Mouse (Mus musculus): Measurements from ENCODE around the gene Polr3h. TPM values are rescaled to one million over a fixed set of nuclear protein-coding genes. Genes with fewer than 3 reads are reported as not detected.
A peak's percentile ranks its signal among the peaks of the same experiment; 100 is the strongest.

Gene Polr3h
- polyA plus RNA-seq, 1 experiment, result 12.4 TPM

- TF ChIP-seq CTCF (IDR thresholded peaks at IDR 0.05; ENCODE audit: control insufficient read depth, insufficient read depth, low read length) (no peak), POLR2A (IDR thresholded peaks at IDR 0.05; ENCODE audit: borderline replicate concordance, control insufficient read depth, low read depth, low read length) (no peak)
- WGBS, result 88% methylated on average over 6 of the region's 6 CpGs
- Histone ChIP-seq H3K4me3 (replicated peaks; ENCODE audit: control insufficient read depth, low read depth, low read length) (no peak overlapping the region), H3K27ac (ENCODE audit: control insufficient read depth, insufficient read depth, low read depth, low read length, poor library complexity) (peak overlapping the region; percentile 23; the same call in 1 of the 2 replicates), H3K4me1 (ENCODE audit: control insufficient read depth, insufficient read depth, low read length) (no peaks in the 10 kb centered on the region)
These were observed 28.7 kb upstream of the Polr3h start for GRCm38 (mm10) chr15:81954716-81955115.

GRCm38 (mm10) chr15:81954151-81954583 is 28.1 kb upstream of the Polr3h start:
- WGBS, result 88% methylated on average over 9 of the region's 9 CpGs
- H3K4me3 ChIP-seq (replicated peaks; ENCODE audit: control insufficient read depth, low read depth, low read length), result no peak overlapping the region
- H3K4me1 ChIP-seq (ENCODE audit: control insufficient read depth, insufficient read depth, low read length), result no peaks in the 10 kb centered on the region
- TF ChIP-seq POLR2A (IDR thresholded peaks at IDR 0.05; ENCODE audit: borderline replicate concordance, control insufficient read depth, low read depth, low read length) (no peak), CTCF (IDR thresholded peaks at IDR 0.05; ENCODE audit: control insufficient read depth, insufficient read depth, low read length) (no peak)
- peak overlapping the region; percentile 23; the same call in 1 of the 2 replicates for H3K27ac ChIP-seq (ENCODE audit: control insufficient read depth, insufficient read depth, low read depth, low read length, poor library complexity)

DNA sequence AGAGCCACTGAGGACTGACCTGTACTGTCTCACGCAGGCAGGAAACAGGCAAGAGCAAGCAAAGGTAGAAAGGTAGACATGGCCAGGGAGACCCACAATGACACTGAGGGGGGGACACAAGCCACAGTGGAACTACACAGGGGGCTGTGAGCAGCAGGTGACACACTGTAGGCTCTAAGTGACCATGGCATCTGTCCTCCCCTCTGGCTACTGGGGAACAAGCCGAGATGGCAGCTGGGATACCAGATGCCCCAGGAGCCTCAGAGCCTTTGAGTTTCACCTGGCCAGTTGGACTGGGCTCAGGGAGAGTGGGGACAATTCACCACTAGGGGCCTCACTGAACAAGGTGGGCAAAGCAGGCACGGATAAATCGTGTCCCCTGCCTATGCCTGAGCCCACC is 26.3 kb upstream of the Polr3h start:
- WGBS, result 91% methylated on average over 4 of the region's 4 CpGs
- H3K27ac ChIP-seq (ENCODE audit: control insufficient read depth, insufficient read depth, low read depth, low read length, poor library complexity), result no peak overlapping the region
- H3K4me3 ChIP-seq (replicated peaks; ENCODE audit: control insufficient read depth, low read depth, low read length), result no peak overlapping the region
- no peaks in the 10 kb centered on the region for H3K4me1 ChIP-seq (ENCODE audit: control insufficient read depth, insufficient read depth, low read length)
- TF ChIP-seq CTCF (IDR thresholded peaks at IDR 0.05; ENCODE audit: control insufficient read depth, insufficient read depth, low read length) (no peak), POLR2A (IDR thresholded peaks at IDR 0.05; ENCODE audit: borderline replicate concordance, control insufficient read depth, low read depth, low read length) (no peak)

GRCm38 (mm10) chr15:81951159-81951558 is 25.1 kb upstream of the Polr3h start:
- Histone ChIP-seq H3K4me1 (ENCODE audit: control insufficient read depth, insufficient read depth, low read length) (no peaks in the 10 kb centered on the region), H3K27ac (ENCODE audit: control insufficient read depth, insufficient read depth, low read depth, low read length, poor library complexity) (no peak overlapping the region), H3K4me3 (replicated peaks; ENCODE audit: control insufficient read depth, low read depth, low read length) (no peak overlapping the region)
- no peak for TF ChIP-seq POLR2A (IDR thresholded peaks at IDR 0.05; ENCODE audit: borderline replicate concordance, control insufficient read depth, low read depth, low read length)
- no peak for TF ChIP-seq CTCF (IDR thresholded peaks at IDR 0.05; ENCODE audit: control insufficient read depth, insufficient read depth, low read length)
- WGBS, result 89% methylated on average over 9 of the region's 9 CpGs

DNA sequence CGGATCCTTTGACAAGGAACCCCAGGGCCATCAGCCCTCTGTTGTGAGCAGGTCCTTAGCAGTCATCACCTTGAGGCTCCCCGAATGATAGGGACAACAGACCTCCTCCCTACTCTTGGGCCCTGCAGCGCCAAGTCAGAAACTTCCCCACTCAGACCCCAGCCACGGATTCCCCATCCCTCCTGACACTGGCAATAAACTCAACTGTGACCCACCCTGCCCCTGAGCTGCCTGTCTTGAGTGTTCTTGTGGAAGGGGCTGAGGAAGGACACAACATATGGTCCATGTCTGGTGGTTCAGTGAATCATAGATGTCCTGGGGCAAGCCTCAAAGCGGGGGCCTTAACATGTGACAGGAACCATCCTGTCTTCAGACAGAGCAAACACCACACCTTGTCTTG is 24.7 kb upstream of the Polr3h start:
- WGBS, result 81% methylated on average over 5 of the region's 5 CpGs
- Histone ChIP-seq H3K27ac (ENCODE audit: control insufficient read depth, insufficient read depth, low read depth, low read length, poor library complexity) (no peak overlapping the region), H3K4me1 (ENCODE audit: control insufficient read depth, insufficient read depth, low read length) (no peaks in the 10 kb centered on the region), H3K4me3 (replicated peaks; ENCODE audit: control insufficient read depth, low read depth, low read length) (no peak overlapping the region)
- TF ChIP-seq CTCF (IDR thresholded peaks at IDR 0.05; ENCODE audit: control insufficient read depth, insufficient read depth, low read length) (no peak), POLR2A (IDR thresholded peaks at IDR 0.05; ENCODE audit: borderline replicate concordance, control insufficient read depth, low read depth, low read length) (no peak)

DNA sequence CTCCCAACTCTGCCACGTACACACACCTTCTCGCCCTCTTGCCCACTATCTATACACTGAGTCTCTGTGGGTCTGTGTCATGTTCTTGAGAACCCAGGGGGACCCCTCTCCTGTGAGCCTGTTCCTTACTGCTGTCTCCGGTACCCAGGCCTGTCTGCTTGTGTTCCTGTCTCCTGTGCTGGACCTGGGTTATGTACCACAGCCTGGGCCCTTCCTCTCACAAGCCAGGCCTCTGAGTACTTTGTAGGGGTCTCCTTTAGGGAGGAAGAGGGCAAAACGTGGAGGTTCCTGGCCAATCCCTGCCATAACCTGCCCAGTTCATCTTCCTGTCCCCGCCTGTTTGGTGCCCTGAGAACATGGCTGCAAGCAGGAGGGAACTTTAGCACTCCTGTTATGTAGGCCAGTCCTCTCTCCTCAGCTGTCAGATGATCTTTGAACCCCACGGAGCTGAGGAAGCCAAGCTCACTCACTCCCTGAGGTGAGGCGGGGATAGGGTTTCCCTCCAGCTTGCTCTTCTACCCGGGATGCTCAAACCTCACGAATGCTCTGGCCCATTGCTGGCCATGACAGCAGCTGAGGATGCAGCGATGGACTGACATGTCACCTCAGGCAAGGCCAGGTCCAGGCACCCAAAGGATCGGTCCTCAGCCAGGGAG is 23.6 kb upstream of the Polr3h start:
- Histone ChIP-seq H3K27ac (ENCODE audit: control insufficient read depth, insufficient read depth, low read depth, low read length, poor library complexity) (no peak overlapping the region), H3K4me3 (replicated peaks; ENCODE audit: control insufficient read depth, low read depth, low read length) (no peak overlapping the region), H3K4me1 (ENCODE audit: control insufficient read depth, insufficient read depth, low read length) (no peaks in the 10 kb centered on the region)
- TF ChIP-seq POLR2A (IDR thresholded peaks at IDR 0.05; ENCODE audit: borderline replicate concordance, control insufficient read depth, low read depth, low read length), result no peak
- TF ChIP-seq CTCF (IDR thresholded peaks at IDR 0.05; ENCODE audit: control insufficient read depth, insufficient read depth, low read length), result no peak
- 80% methylated on average over 11 of the region's 11 CpGs for WGBS

- Histone ChIP-seq H3K27ac (ENCODE audit: control insufficient read depth, insufficient read depth, low read depth, low read length, poor library complexity) (no peak overlapping the region), H3K4me1 (ENCODE audit: control insufficient read depth, insufficient read depth, low read length) (no peaks in the 10 kb centered on the region), H3K4me3 (replicated peaks; ENCODE audit: control insufficient read depth, low read depth, low read length) (no peak overlapping the region)
- WGBS, result 70% methylated on average over 10 of the region's 10 CpGs
- no peak for TF ChIP-seq CTCF (IDR thresholded peaks at IDR 0.05; ENCODE audit: control insufficient read depth, insufficient read depth, low read length)
- no peak for TF ChIP-seq POLR2A (IDR thresholded peaks at IDR 0.05; ENCODE audit: borderline replicate concordance, control insufficient read depth, low read depth, low read length)
These were observed 23.0 kb upstream of the Polr3h start for GRCm38 (mm10) chr15:81949076-81949475.

DNA sequence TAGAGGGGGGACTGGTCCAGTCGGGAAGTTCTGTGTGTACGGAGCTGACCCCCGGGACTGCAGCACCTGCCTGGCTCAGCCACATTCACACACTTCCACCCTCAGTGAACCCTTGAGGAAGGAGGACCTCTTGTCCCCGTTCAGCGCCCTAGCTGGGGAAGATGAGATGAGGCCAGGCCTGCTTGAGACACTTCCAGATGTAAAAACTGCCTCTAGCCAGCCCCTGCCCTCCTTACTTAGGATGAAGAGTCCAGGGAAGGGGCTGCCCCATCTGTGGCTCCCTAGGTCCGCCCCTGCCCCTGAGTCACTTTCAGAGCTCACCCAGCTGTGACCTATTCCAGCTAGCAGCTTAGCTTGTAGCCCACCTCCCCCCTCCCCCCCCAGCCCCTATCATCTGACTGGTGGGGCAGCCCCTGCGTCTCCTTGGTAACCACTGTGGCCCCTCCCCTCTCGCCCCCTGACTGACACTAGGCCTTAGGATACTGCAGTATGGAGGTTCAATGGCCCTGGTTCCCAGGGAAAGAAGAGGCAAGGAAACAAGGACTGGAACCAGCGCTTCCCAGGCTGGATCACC is 17.2 kb upstream of the Polr3h start:
- 65% methylated on average over 9 of the region's 9 CpGs for WGBS
- Histone ChIP-seq H3K4me3 (replicated peaks; ENCODE audit: control insufficient read depth, low read depth, low read length) (no peak overlapping the region), H3K27ac (ENCODE audit: control insufficient read depth, insufficient read depth, low read depth, low read length, poor library complexity) (no peak overlapping the region), H3K4me1 (ENCODE audit: control insufficient read depth, insufficient read depth, low read length) (no peaks in the 10 kb centered on the region)
- TF ChIP-seq POLR2A (IDR thresholded peaks at IDR 0.05; ENCODE audit: borderline replicate concordance, control insufficient read depth, low read depth, low read length) (no peak), CTCF (IDR thresholded peaks at IDR 0.05; ENCODE audit: control insufficient read depth, insufficient read depth, low read length) (no peak)
